Mouse (Mus musculus) heart, embryonic 12.5 days (tissue): ENCODE data around the gene Sema3b. TPM values are rescaled to one million over a fixed set of nuclear protein-coding genes. Genes with fewer than 3 reads are reported as not detected.

Experiments used
- ATAC-seq: fragments of 200-750 bp; cut with Nextera tagmentation; 2 replicates; pipeline ENCODE4 v1.8.0; 2017; ENCODE audit warnings: moderate TSS enrichment, moderate library complexity; ENCODE audit not compliant: insufficient number of reproducible peaks, low FRiP score
- H3K27ac ChIP-seq: fragments of 300-500 bp; sonication (generic); 2 replicates; pipeline ENCODE4 v1.5.1; 2016; ENCODE audit warnings: mild to moderate bottlenecking, moderate library complexity; ENCODE audit not compliant: poor library complexity, severe bottlenecking
- H3K27me3 ChIP-seq: fragments of 300-500 bp; sonication (generic); replicated peaks from 2 replicates; pipeline ENCODE4 v1.6.1; 2016; ENCODE audit warnings: mild to moderate bottlenecking, moderate library complexity
- H3K36me3 ChIP-seq: fragments of 300-500 bp; sonication (generic); 2 replicates; pipeline ENCODE4 v1.6.1; 2016; ENCODE audit warnings: mild to moderate bottlenecking, moderate library complexity
- H3K4me1 ChIP-seq: fragments of 300-500 bp; sonication (generic); replicated peaks from 2 replicates; pipeline ENCODE4 v1.6.1; 2016; ENCODE audit warnings: mild to moderate bottlenecking
- H3K4me2 ChIP-seq: fragments of 300-500 bp; sonication (generic); 2 replicates; pipeline ENCODE4 v1.6.1; 2016; ENCODE audit warnings: mild to moderate bottlenecking, moderate library complexity
- H3K4me3 ChIP-seq: fragments of 300-500 bp; sonication (generic); 2 replicates; pipeline ENCODE4 v1.5.1; 2016; ENCODE audit warnings: mild to moderate bottlenecking
- H3K9ac ChIP-seq: fragments of 300-500 bp; sonication (generic); 2 replicates; pipeline ENCODE4 v1.6.1; 2016; ENCODE audit warnings: mild to moderate bottlenecking, moderate library complexity
- H3K9me3 ChIP-seq: fragments of 300-500 bp; sonication (generic); replicated peaks from 2 replicates; pipeline ENCODE4 v1.6.1; 2016; ENCODE audit warnings: mild to moderate bottlenecking, moderate library complexity
- WGBS: fragments of 180-500 bp; shearing (Covaris S2); methylation state at CpG from one replicate; pipeline ENCODE4 v1.1.7; 2016; 5-methylcytosine and 5-hydroxymethylcytosine counted together
- polyA plus RNA-seq: library from polyadenylated mRNA; unstranded; fragments of >200 nt; fragmentation: Nextera tagmentation; extraction: Ambion mirVana; gene quantifications from 2 replicates; pipeline ENCODE4 v1.2.1, GENCODE M21; 2016

The Sema3b gene
- polyA plus RNA-seq, 1 experiment from 2014 or later = 11.2 TPM

- ATAC-seq = no peak
- Histone ChIP-seq H3K27me3 (peaks cover 29% of the 10 kb centered on the region), H3K4me3 (0 out of 2 replicates have a peak overlapping the region, but pooled peaks have one; percentile 56), H3K4me2 (peak overlapping the region; percentile 94), H3K9ac (no peak overlapping the region), H3K4me1 (peaks cover 56% of the 10 kb centered on the region), H3K36me3 (peaks cover 16% of the 10 kb centered on the region), H3K9me3 (no peaks in the 10 kb centered on the region), H3K27ac (no peak overlapping the region)
- WGBS = 75% methylated on average over 5 of the region's 5 CpGs
Measured at GRCm38 (mm10) chr9:107552690-107553393, 56.2 kb downstream of the Sema3b start.

- Histone ChIP-seq H3K27me3 (peaks cover 31% of the 10 kb centered on the region), H3K36me3 (peaks cover 7% of the 10 kb centered on the region), H3K4me1 (peaks cover 57% of the 10 kb centered on the region), H3K9me3 (no peaks in the 10 kb centered on the region), H3K4me3 (peak overlapping the region; percentile 56), H3K27ac (0 out of 2 replicates have a peak overlapping the region, but pooled peaks have one; percentile 14), H3K4me2 (peak overlapping the region; percentile 94), H3K9ac (peak overlapping the region; percentile 81)
- 12% methylated on average over 8 of the region's 8 CpGs for WGBS
- no peak for ATAC-seq
Measured at GRCm38 (mm10) chr9:107551890-107552355, 57.1 kb downstream of the Sema3b start.

- peak; percentile 33; the same call in 1 of the 2 replicates for ATAC-seq
- Histone ChIP-seq H3K9ac (peak within 1 kb of the TSS; percentile 81), H3K4me2 (peak within 1 kb of the TSS; percentile 94), H3K36me3 (peaks cover under 1% of the 10 kb centered on the region; the same call in 1 of the 2 replicates), H3K4me1 (peaks cover 55% of the 10 kb centered on the region), H3K9me3 (no peaks in the 10 kb centered on the region), H3K27ac (peak within 1 kb of the TSS; percentile 14; the same call in 1 of the 2 replicates), H3K27me3 (peaks cover 31% of the 10 kb centered on the region), H3K4me3 (peak within 1 kb of the TSS; percentile 56)
- 1% methylated on average over 63 of the region's 63 CpGs for WGBS
Measured at GRCm38 (mm10) chr9:107551117-107551889, 57.7 kb downstream of the Sema3b start, which contains the start of gene Rassf1. Gene Rassf1 (plus strand): TSS chr9:107551555.

GRCm38 (mm10) chr9:107550491-107551116 lies 58.4 kb downstream of the Sema3b start:
- H3K9me3 ChIP-seq = no peaks in the 10 kb centered on the region
- peak overlapping the region; percentile 56 for H3K4me3 ChIP-seq
- ATAC-seq = no peak
- peak overlapping the region; percentile 94 for H3K4me2 ChIP-seq
- peak overlapping the region; percentile 81; the same call in 1 of the 2 replicates for H3K9ac ChIP-seq
- peaks cover 48% of the 10 kb centered on the region for H3K4me1 ChIP-seq
- H3K27me3 ChIP-seq = peaks cover 31% of the 10 kb centered on the region
- 32% methylated on average over 23 of the region's 23 CpGs for WGBS
- H3K36me3 ChIP-seq = no peaks in the 10 kb centered on the region
- no peak overlapping the region for H3K27ac ChIP-seq

GRCm38 (mm10) chr9:107549297-107550074 lies 59.5 kb downstream of the Sema3b start:
- Histone ChIP-seq H3K4me2 (no peak overlapping the region), H3K4me3 (no peak overlapping the region), H3K9me3 (no peaks in the 10 kb centered on the region), H3K9ac (no peak overlapping the region), H3K36me3 (peaks cover 9% of the 10 kb centered on the region), H3K27me3 (peaks cover 31% of the 10 kb centered on the region), H3K4me1 (peaks cover 47% of the 10 kb centered on the region), H3K27ac (no peak overlapping the region)
- ATAC-seq = no peak
- 79% methylated on average over 20 of the region's 20 CpGs for WGBS

- peaks cover 16% of the 10 kb centered on the region for H3K36me3 ChIP-seq
- H3K27me3 ChIP-seq = peaks cover 31% of the 10 kb centered on the region
- no peak overlapping the region for H3K9ac ChIP-seq
- WGBS = 85% methylated on average over 10 of the region's 10 CpGs
- no peaks in the 10 kb centered on the region for H3K9me3 ChIP-seq
- H3K27ac ChIP-seq = no peak overlapping the region
- ATAC-seq = no peak
- H3K4me1 ChIP-seq = peaks cover 45% of the 10 kb centered on the region
- H3K4me3 ChIP-seq = no peak overlapping the region
- no peak overlapping the region for H3K4me2 ChIP-seq
Measured at GRCm38 (mm10) chr9:107548820-107549219, 60.2 kb downstream of the Sema3b start.

- H3K4me3 ChIP-seq = no peak overlapping the region
- 75% methylated on average over 5 of the region's 5 CpGs for WGBS
- peaks cover 21% of the 10 kb centered on the region for H3K36me3 ChIP-seq
- no peaks in the 10 kb centered on the region for H3K9me3 ChIP-seq
- no peak overlapping the region for H3K27ac ChIP-seq
- peaks cover 39% of the 10 kb centered on the region for H3K4me1 ChIP-seq
- H3K27me3 ChIP-seq = peaks cover 31% of the 10 kb centered on the region
- no peak overlapping the region for H3K9ac ChIP-seq
- no peak overlapping the region for H3K4me2 ChIP-seq
- ATAC-seq = no peak
Measured at GRCm38 (mm10) chr9:107547957-107548356, 61.1 kb downstream of the Sema3b start.

Other genes starting within 250 kb of the Sema3b start
- gene Cacna2d2, start 209.6 kb downstream of the Sema3b start, polyA plus RNA-seq = 5.9 and 6.2 TPM in 2 replicates
- 37.5 and 41.2 TPM in 2 replicates for gene Tmem115, start 75.3 kb downstream of the Sema3b start, polyA plus RNA-seq
- 16.6 and 18.4 TPM in 2 replicates for gene Cyb561d2, start 67.0 kb downstream of the Sema3b start, polyA plus RNA-seq
- 24.4 and 25.1 TPM in 2 replicates for gene Nprl2, start 67.0 kb downstream of the Sema3b start, polyA plus RNA-seq
- gene Zmynd10, start 61.9 kb downstream of the Sema3b start, polyA plus RNA-seq = 0.22 and 0.35 TPM in 2 replicates
- gene Rassf1, start 57.7 kb downstream of the Sema3b start, polyA plus RNA-seq = 48.2 and 49.0 TPM in 2 replicates
- gene Tusc2, start 46.0 kb downstream of the Sema3b start, polyA plus RNA-seq = 60.1 and 61.4 TPM in 2 replicates
- 103 and 106 TPM in 2 replicates for gene Hyal2, start 41.3 kb downstream of the Sema3b start, polyA plus RNA-seq
- gene Hyal1, start 32.3 kb downstream of the Sema3b start, polyA plus RNA-seq = 5.5 and 5.7 TPM in 2 replicates
- gene Naa80, start 30.3 kb downstream of the Sema3b start, polyA plus RNA-seq = 10.2 and 12.6 TPM in 2 replicates
- gene Hyal3, start 28.4 kb downstream of the Sema3b start, polyA plus RNA-seq = 0.49 and 0.64 TPM in 2 replicates
- gene Ifrd2, start 21.6 kb downstream of the Sema3b start, polyA plus RNA-seq = 34.0 and 35.5 TPM in 2 replicates
- 404 and 442 TPM in 2 replicates for gene Gnai2, start 26.1 kb upstream of the Sema3b start, polyA plus RNA-seq
- gene Slc38a3, start 60.3 kb upstream of the Sema3b start, polyA plus RNA-seq = 2.9 and 3.2 TPM in 2 replicates
- gene Gnat1, start 70.5 kb upstream of the Sema3b start, polyA plus RNA-seq = 0.97 and 1.2 TPM in 2 replicates
- gene Sema3f, start 101.2 kb upstream of the Sema3b start, polyA plus RNA-seq = 8.1 and 8.4 TPM in 2 replicates
- gene Rbm5, start 161.8 kb upstream of the Sema3b start, polyA plus RNA-seq = 127 and 137 TPM in 2 replicates